Mouse (Mus musculus): Measurements from ENCODE around the gene Nr4a1. TPM values are rescaled to one million over a fixed set of nuclear protein-coding genes. Genes with fewer than 3 reads are reported as not detected.

The Nr4a1 gene
- polyA plus RNA-seq, 1 experiment = 6.8 TPM

DNA sequence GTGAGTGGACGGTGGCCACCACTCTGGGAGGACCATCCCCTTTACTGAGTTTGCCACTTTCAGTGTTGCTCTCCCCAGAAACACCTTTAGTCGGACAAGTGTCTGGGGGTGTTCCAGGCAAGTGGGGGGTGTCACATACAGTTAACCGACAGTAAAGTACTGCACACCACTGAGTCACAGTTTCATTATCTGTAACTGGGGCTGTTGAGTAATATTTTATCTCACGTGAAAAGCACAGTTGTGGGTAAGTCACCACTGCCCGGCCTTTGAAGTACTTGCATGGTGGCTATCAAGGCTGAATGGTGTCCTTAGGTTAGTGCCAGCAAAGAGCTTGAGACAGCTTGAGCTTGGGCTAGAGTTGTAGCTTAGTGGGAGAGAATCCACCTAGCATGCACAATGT, 28.4 kb downstream of the Nr4a1 start:
- peaks cover 48% of the 10 kb centered on the region for H3K4me1 ChIP-seq
- no peak for TF ChIP-seq FLI1 (IDR thresholded peaks at IDR 0.05; ENCODE audit: low read length)
- TF ChIP-seq GATA1 (IDR thresholded peaks at IDR 0.05; ENCODE audit: borderline replicate concordance, low read length) = no peak

DNA sequence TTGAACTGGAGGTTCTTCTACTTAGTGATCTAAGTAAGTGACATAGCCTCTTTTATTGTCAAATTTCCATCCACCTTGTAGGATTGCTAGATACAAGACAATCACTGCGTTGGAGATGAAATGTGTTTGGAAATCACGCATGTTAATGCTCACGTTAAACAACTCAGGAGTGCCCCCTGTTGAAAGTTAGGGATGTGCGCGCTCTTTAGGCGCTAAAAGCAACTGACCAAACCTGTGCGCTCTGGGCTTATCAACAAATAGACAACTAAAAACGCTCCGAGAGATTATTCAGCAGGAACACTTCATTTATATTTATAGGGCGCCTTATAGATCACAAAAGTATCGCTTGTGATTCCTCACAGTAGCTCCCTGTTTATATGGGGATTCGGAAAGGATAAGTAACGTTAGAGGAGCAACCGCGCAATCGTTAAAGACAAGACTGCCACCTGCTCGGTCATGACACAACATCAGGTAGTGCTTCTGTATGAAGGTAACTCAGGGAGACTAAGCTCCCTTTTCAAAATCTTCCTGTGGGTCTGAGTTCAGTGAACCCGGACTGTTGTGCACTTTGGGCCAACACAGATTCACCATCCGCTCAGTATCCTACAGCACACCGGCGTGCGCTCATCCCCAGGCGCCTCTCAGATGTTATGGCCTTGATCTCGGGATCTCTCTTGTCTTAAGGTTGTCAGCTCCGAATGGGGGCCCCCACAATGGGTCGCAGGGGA, 29.3 kb downstream of the Nr4a1 start:
- TF ChIP-seq GATA1 (IDR thresholded peaks at IDR 0.05; ENCODE audit: borderline replicate concordance, low read length) (no peak), FLI1 (IDR thresholded peaks at IDR 0.05; ENCODE audit: low read length) (no peak)
- peaks cover 54% of the 10 kb centered on the region for H3K4me1 ChIP-seq

More for the DNA sequence above, 28.4 kb downstream of the Nr4a1 start:
- Histone ChIP-seq H3K9me3 (no peaks in the 10 kb centered on the region), H3K36me3 (replicated peaks; ENCODE audit: low read length) (peaks cover 18% of the 10 kb centered on the region), H3K27me3 (replicated peaks) (peaks cover 18% of the 10 kb centered on the region), H3K4me3 (replicated peaks) (no peak overlapping the region)

GRCm38 (mm10) chr15:101283911-101284750, 30.1 kb downstream of the Nr4a1 start, which contains the start of gene Atg101:
TSS of gene Atg101 (plus strand) at chr15:101284272.
- Histone ChIP-seq H3K4me3 (replicated peaks) (peak within 1 kb of the TSS; percentile 96), H3K4me1 (peaks cover 54% of the 10 kb centered on the region), H3K9me3 (no peaks in the 10 kb centered on the region), H3K27me3 (replicated peaks) (peaks cover 8% of the 10 kb centered on the region), H3K36me3 (replicated peaks; ENCODE audit: low read length) (peaks cover 35% of the 10 kb centered on the region)
- TF ChIP-seq GATA1 (IDR thresholded peaks at IDR 0.05; ENCODE audit: borderline replicate concordance, low read length) = no peak
- TF ChIP-seq FLI1 (IDR thresholded peaks at IDR 0.05; ENCODE audit: low read length) = peak; percentile 42; the same call in 1 of the 2 replicates

More for the DNA sequence above, 29.3 kb downstream of the Nr4a1 start:
- Histone ChIP-seq H3K4me3 (replicated peaks) (peak overlapping the region; percentile 96), H3K36me3 (replicated peaks; ENCODE audit: low read length) (peaks cover 27% of the 10 kb centered on the region), H3K9me3 (no peaks in the 10 kb centered on the region), H3K27me3 (replicated peaks) (peaks cover 12% of the 10 kb centered on the region)

DNA sequence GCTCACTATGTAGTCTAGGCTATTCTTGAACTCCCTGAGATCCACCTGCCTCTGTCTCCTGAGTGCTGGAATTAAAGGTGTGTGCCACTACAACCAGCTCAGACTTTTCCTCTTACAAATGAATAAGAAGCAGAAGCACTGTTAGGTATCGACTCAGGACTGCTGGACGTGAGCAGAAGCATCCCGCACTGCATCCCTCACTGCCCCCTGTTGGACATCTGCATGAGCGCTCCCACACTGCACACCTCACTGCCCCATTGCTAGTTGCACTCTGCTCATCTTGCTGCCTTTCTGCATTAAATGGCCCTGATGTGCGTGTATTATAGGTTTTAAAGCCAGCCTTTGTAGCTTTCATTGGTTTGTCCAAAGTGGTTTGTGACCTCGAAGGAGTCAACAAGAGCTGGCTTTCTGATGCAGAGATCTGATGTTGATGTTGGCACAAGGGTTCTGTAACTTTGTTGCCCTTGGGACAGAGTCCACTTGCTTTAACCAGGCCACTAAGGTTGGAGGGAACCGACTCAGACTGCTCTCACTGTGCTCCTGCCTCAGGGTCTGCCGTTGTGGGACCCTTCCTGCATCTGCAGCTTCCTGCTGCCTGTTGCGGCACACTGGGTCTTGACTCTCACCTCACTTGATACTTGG, 32.2 kb downstream of the Nr4a1 start:
- Histone ChIP-seq H3K4me1 (peaks cover 49% of the 10 kb centered on the region), H3K9me3 (no peaks in the 10 kb centered on the region), H3K4me3 (replicated peaks) (peak overlapping the region; percentile 69), H3K36me3 (replicated peaks; ENCODE audit: low read length) (peaks cover 56% of the 10 kb centered on the region), H3K27me3 (replicated peaks) (peaks cover 2% of the 10 kb centered on the region)
- TF ChIP-seq GATA1 (IDR thresholded peaks at IDR 0.05; ENCODE audit: borderline replicate concordance, low read length) (no peak), FLI1 (IDR thresholded peaks at IDR 0.05; ENCODE audit: low read length) (no peak)

DNA sequence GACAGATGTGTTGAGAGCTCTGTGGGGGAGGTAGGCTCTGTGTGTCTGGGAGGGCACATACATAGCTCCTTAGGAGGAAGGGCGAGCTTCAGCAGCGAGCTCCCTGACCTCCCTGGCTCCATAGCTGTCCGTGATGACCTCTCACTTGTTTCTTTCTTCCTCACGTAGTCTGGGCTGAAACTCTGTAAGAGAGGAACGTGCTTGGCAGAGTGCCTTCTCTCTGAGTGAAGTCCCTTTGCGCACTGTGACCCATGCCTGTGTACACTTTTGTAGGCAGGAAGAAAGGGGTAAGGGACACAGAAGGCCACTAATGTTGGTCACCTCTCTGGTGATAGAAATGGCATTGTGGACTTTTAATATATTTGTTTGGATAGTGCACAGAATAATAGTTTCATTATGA, 33.3 kb downstream of the Nr4a1 start:
- Histone ChIP-seq H3K4me1 (peaks cover 46% of the 10 kb centered on the region), H3K9me3 (no peaks in the 10 kb centered on the region), H3K27me3 (replicated peaks) (no peaks in the 10 kb centered on the region), H3K4me3 (replicated peaks) (no peak overlapping the region), H3K36me3 (replicated peaks; ENCODE audit: low read length) (peaks cover 67% of the 10 kb centered on the region)
- TF ChIP-seq FLI1 (IDR thresholded peaks at IDR 0.05; ENCODE audit: low read length) (no peak), GATA1 (IDR thresholded peaks at IDR 0.05; ENCODE audit: borderline replicate concordance, low read length) (no peak)

DNA sequence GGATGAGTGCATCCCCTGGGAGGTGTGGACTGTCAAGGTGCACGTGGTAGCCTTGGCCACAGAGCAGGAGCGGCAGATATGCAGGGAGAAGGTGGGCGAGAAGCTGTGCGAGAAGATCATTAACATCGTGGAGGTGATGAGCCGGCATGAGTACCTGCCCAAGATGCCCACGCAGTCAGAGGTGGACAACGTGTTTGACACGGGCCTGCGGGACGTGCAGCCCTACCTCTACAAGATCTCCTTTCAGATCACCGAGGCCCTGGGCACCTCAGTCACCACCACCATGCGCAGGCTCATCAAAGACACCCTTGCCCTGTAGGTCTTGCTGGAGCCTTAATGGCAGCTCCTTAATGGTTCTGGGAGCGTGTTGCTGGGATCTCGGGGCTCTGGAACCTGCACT, 36.3 kb downstream of the Nr4a1 start:
- no peak for TF ChIP-seq GATA1 (IDR thresholded peaks at IDR 0.05; ENCODE audit: borderline replicate concordance, low read length)
- TF ChIP-seq FLI1 (IDR thresholded peaks at IDR 0.05; ENCODE audit: low read length) = no peak
- H3K36me3 ChIP-seq (replicated peaks; ENCODE audit: low read length) = peaks cover 74% of the 10 kb centered on the region
- peaks cover 43% of the 10 kb centered on the region for H3K4me1 ChIP-seq
- peak overlapping the region; percentile 12 for H3K4me3 ChIP-seq (replicated peaks)
- no peaks in the 10 kb centered on the region for H3K9me3 ChIP-seq
- peaks cover 4% of the 10 kb centered on the region for H3K27me3 ChIP-seq (replicated peaks)

DNA sequence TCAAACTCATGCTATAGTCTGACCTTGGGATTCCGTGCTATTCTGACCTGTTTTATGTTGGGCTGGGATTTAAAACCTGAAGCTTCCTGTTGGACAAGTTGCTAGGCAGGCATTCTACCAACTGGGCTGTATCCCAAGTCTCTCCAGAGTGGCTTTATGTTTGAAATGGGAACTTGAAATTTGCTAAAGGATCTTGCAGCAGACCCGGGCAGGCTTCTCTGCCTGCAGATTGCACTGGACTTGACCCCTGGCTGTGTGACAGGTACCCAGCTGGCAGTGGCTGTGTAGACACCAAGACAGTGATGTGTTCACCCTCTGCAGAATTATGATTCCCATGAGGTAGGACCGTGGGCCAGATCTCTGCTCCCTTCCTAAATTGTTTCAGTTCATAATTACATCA, 37.9 kb downstream of the Nr4a1 start:
- Histone ChIP-seq H3K27me3 (replicated peaks) (peaks cover 4% of the 10 kb centered on the region), H3K4me3 (replicated peaks) (no peak overlapping the region), H3K36me3 (replicated peaks; ENCODE audit: low read length) (peaks cover 60% of the 10 kb centered on the region), H3K9me3 (no peaks in the 10 kb centered on the region), H3K4me1 (peaks cover 40% of the 10 kb centered on the region)
- TF ChIP-seq GATA1 (IDR thresholded peaks at IDR 0.05; ENCODE audit: borderline replicate concordance, low read length) = no peak
- no peak for TF ChIP-seq FLI1 (IDR thresholded peaks at IDR 0.05; ENCODE audit: low read length)

GRCm38 (mm10) chr15:101293025-101293621, 39.1 kb downstream of the Nr4a1 start, which contains the start of gene 6030408B16Rik:
TSS of gene 6030408B16Rik (plus strand) at chr15:101293212.
- Histone ChIP-seq H3K9me3 (no peaks in the 10 kb centered on the region), H3K4me1 (peaks cover 42% of the 10 kb centered on the region), H3K4me3 (replicated peaks) (no peak within 1 kb of the TSS), H3K27me3 (replicated peaks) (peaks cover 4% of the 10 kb centered on the region), H3K36me3 (replicated peaks; ENCODE audit: low read length) (peaks cover 49% of the 10 kb centered on the region)
- no peak for TF ChIP-seq FLI1 (IDR thresholded peaks at IDR 0.05; ENCODE audit: low read length)
- TF ChIP-seq GATA1 (IDR thresholded peaks at IDR 0.05; ENCODE audit: borderline replicate concordance, low read length) = no peak
